Mouse (Mus musculus) CH12.LX (cell line): Measurements from ENCODE around the gene Wfdc21. TPM values are rescaled to one million over a fixed set of nuclear protein-coding genes. Genes with fewer than 3 reads are reported as not detected.

Source experiments
- DNase-seq: peaks from one replicate; pipeline ENCODE4 v3.0.0-alpha.2; 2013; ENCODE audit errors: extremely low read depth
- H3K27ac ChIP-seq: 2 replicates; pipeline ENCODE4 v1.5.1; 2012; ENCODE audit warnings: low read depth, mild to moderate bottlenecking, control low read depth, moderate library complexity; ENCODE audit not compliant: insufficient read depth
- H3K27me3 ChIP-seq: replicated peaks from 2 replicates; pipeline ENCODE3; 2012; ENCODE audit warnings: inconsistent platforms
- H3K36me3 ChIP-seq, 2 experiments: replicated peaks in 1 of 2; 2 replicates each; pipeline versions ENCODE3 to v1.6.1; 2012; ENCODE audit warnings: inconsistent platforms in 1 of 2, low read length in 1 of 2, mild to moderate bottlenecking in 1 of 2, mixed read lengths in 1 of 2, moderate library complexity in 1 of 2; ENCODE audit not compliant: control insufficient read depth in 1 of 2, insufficient read depth in 1 of 2
- H3K4me1 ChIP-seq, 2 experiments: 2 replicates each; pipeline ENCODE4 v1.6.1; 2012; ENCODE audit warnings: inconsistent platforms in 1 of 2, moderate library complexity in 1 of 2; ENCODE audit not compliant: insufficient read depth in 2 of 2, control insufficient read depth in 1 of 2
- H3K4me2 ChIP-seq: 2 replicates; pipeline ENCODE4 v1.6.1; 2012; ENCODE audit warnings: low read depth, mild to moderate bottlenecking, control low read depth; ENCODE audit not compliant: poor library complexity, insufficient read depth, severe bottlenecking
- H3K4me3 ChIP-seq, 3 experiments: fragments of 150-350 bp in 1 of 3; sonication (generic) in 1 of 3; replicated peaks in 1 of 3; 2 replicates each; pipeline versions ENCODE3 to v1.5.1; 2011 to 2012; ENCODE audit warnings: low read depth in 2 of 3, low read length in 2 of 3, mild to moderate bottlenecking in 2 of 3, moderate library complexity in 2 of 3, control low read depth in 1 of 3, improper control_type of control experiment in 1 of 3, inconsistent platforms in 1 of 3, mixed read lengths in 1 of 3; ENCODE audit not compliant: poor library complexity in 1 of 3
- H3K79me2 ChIP-seq: replicated peaks from 2 replicates; pipeline ENCODE4 v1.6.1; 2012; ENCODE audit warnings: mild to moderate bottlenecking, moderate library complexity; ENCODE audit not compliant: control insufficient read depth, poor library complexity, insufficient read depth, severe bottlenecking; ENCODE audit errors: extremely low read depth
- H3K9ac ChIP-seq: 2 replicates; pipeline ENCODE4 v1.6.1; 2012; ENCODE audit warnings: low read depth, mild to moderate bottlenecking, control low read depth, moderate library complexity; ENCODE audit not compliant: insufficient read depth
- H3K9me3 ChIP-seq: replicated peaks from 2 replicates; pipeline ENCODE3; 2012; ENCODE audit warnings: low read length, inconsistent platforms, mixed read lengths
- BHLHE40 ChIP-seq: IDR thresholded peaks from 2 replicates; pipeline ENCODE4 v1.6.1; 2011; ENCODE audit warnings: mild to moderate bottlenecking, low read depth, low read length, improper control_type of control experiment
- CHD1 ChIP-seq: IDR thresholded peaks from 2 replicates; pipeline ENCODE4 v1.6.1; 2012; ENCODE audit warnings: low read depth, low read length, improper control_type of control experiment, inconsistent platforms
- E2F4 ChIP-seq: IDR thresholded peaks from 2 replicates; pipeline ENCODE4 v1.6.1; 2011; ENCODE audit warnings: low read depth, low read length, improper control_type of control experiment; ENCODE audit not compliant: insufficient replicate concordance
- EP300 ChIP-seq: IDR thresholded peaks from 2 replicates; pipeline ENCODE4 v1.6.1; 2011; ENCODE audit warnings: low read length, improper control_type of control experiment
- ETS1 ChIP-seq: conservative IDR thresholded peaks from 2 replicates; pipeline ENCODE4 v1.6.1; 2012; ENCODE audit warnings: low read depth, mild to moderate bottlenecking, inconsistent platforms, low read length, improper control_type of control experiment, moderate library complexity
- GABPA ChIP-seq: IDR thresholded peaks from 2 replicates; pipeline ENCODE4 v1.6.1; 2012; ENCODE audit warnings: low read depth, low read length, improper control_type of control experiment, inconsistent platforms; ENCODE audit not compliant: insufficient replicate concordance
- HCFC1 ChIP-seq: IDR thresholded peaks from 2 replicates; pipeline ENCODE4 v1.6.1; 2012; ENCODE audit warnings: low read depth, mild to moderate bottlenecking, inconsistent platforms, low read length, improper control_type of control experiment
- JUN ChIP-seq: IDR thresholded peaks from 2 replicates; pipeline ENCODE4 v1.6.1; 2011; ENCODE audit warnings: low read depth, mild to moderate bottlenecking, low read length, improper control_type of control experiment, moderate library complexity; ENCODE audit not compliant: insufficient read depth
- KAT2A ChIP-seq: IDR thresholded peaks from 2 replicates; pipeline ENCODE4 v1.6.1; 2012; ENCODE audit warnings: low read length, improper control_type of control experiment, inconsistent platforms; ENCODE audit not compliant: insufficient replicate concordance
- MAFK ChIP-seq: IDR thresholded peaks from 2 replicates; pipeline ENCODE4 v1.6.1; 2011; ENCODE audit warnings: low read length, improper control_type of control experiment; ENCODE audit not compliant: insufficient replicate concordance
- MEF2A ChIP-seq: IDR thresholded peaks from 2 replicates; pipeline ENCODE4 v1.6.1; 2014; ENCODE audit warnings: low read depth, mild to moderate bottlenecking, inconsistent platforms, low read length, improper control_type of control experiment, borderline replicate concordance
- MXI1 ChIP-seq: IDR thresholded peaks from 2 replicates; pipeline ENCODE4 v1.6.1; 2011; ENCODE audit warnings: mild to moderate bottlenecking, low read depth, low read length, improper control_type of control experiment
- PAX5 ChIP-seq: IDR thresholded peaks from 2 replicates; pipeline ENCODE4 v1.6.1; 2012; ENCODE audit warnings: low read length, inconsistent platforms, mixed read lengths
- POLR2A ChIP-seq: IDR thresholded peaks from 2 replicates; pipeline ENCODE4 v1.6.1; 2011; ENCODE audit warnings: low read depth, mild to moderate bottlenecking, improper control_type of control experiment, low read length
- POLR2AphosphoS2 ChIP-seq: IDR thresholded peaks from 2 replicates; pipeline ENCODE4 v1.6.1; 2011; ENCODE audit warnings: low read depth, low read length, improper control_type of control experiment
- RCOR1 ChIP-seq: conservative IDR thresholded peaks from 2 replicates; pipeline ENCODE4 v1.6.1; 2012; ENCODE audit warnings: low read depth, mild to moderate bottlenecking, inconsistent platforms, low read length, improper control_type of control experiment
- SIN3A ChIP-seq: IDR thresholded peaks from 2 replicates; pipeline ENCODE4 v1.6.1; 2012; ENCODE audit warnings: low read length, improper control_type of control experiment, inconsistent platforms
- TCF12 ChIP-seq: IDR thresholded peaks from 2 replicates; pipeline ENCODE4 v1.6.1; 2014; ENCODE audit warnings: low read depth, mild to moderate bottlenecking, inconsistent platforms, low read length, improper control_type of control experiment
- ZKSCAN1 ChIP-seq: IDR thresholded peaks from 2 replicates; pipeline ENCODE4 v1.6.1; 2012; ENCODE audit warnings: low read depth, inconsistent platforms, low read length, improper control_type of control experiment, borderline replicate concordance
- dilution Hi-C: fragments of 300-500 bp; cut with MboI; formaldehyde crosslinking; loops from 2 replicates; pipeline ENCODE4 v1.14.3; 2020; ENCODE audit warnings: low sequenced_read_pairs; ENCODE audit not compliant: extremely low pct_unique_long_range_greater_than_20kb, extremely low pct_ligation_motif_present
- in situ Hi-C: fragments of 300-500 bp; cut with MboI; formaldehyde crosslinking; loops from 3 replicates; pipeline ENCODE4 v1.14.3; 2019; ENCODE audit warnings: low sequenced_read_pairs, low pct_ligation_motif_present, low pct_unique_long_range_greater_than_20kb, mixed read lengths
- polyA plus RNA-seq: library from polyadenylated mRNA; unstranded; fragments of >175 nt; gene quantifications from 2 replicates; pipeline ENCODE4 v1.2.1, GENCODE M21; 2012; ENCODE audit warnings: low read depth; ENCODE audit not compliant: insufficient read length
- total RNA-seq, 2 experiments: library from RNA; depleted of rRNA; stranded (reverse); fragments of 300-350 nt in 1 of 2; fragments of >200 nt in 1 of 2; gene quantifications; 2 replicates each; pipeline ENCODE4 v1.2.3; 2012 to 2014

Gene Wfdc21
- total and polyA plus RNA-seq, 3 experiments, result 1.6 to 14.7 (median 2.6) TPM

DNA sequence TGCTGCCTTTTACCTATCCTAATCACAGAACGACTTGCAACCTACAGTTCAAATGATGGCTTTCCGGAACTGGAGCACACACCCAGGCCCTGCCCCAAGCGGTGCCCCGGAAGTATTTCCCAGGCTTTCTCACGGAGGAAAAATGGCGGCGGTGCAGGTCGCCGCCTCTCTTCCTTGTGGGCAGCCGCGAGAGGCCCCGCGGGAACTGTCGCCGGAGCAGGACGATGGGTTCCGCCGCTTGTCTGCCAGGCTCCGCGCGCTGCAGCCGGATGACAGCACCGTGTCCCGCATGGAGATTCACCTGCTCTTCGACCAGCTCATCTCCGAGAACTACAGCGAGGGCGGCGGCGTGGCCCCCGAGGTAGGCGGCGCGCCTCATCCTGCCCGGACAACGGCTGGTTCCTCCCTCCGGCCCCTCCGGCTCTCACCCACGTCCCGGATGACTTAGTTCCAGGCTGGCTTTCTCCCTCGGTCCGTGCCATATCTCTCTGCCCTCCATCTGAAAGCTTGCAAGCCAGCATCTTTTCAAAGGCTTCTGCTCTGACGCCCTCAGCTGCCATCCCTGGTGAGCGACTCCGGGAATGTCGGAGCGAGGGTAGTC lies 6.9 kb downstream of the Wfdc21 start, which contains the start of gene Heatr6 (continued):
- TF ChIP-seq ETS1 (no peak), RCOR1 (peak; percentile 25; the same call in 1 of the 2 replicates), PAX5 (no peak), CHD1 (no peak), KAT2A (peak; percentile 88; the same call in 1 of the 2 replicates), SIN3A (peak; percentile 92), ZKSCAN1 (no peak), POLR2A (peak; percentile 93), MAFK (0 out of 2 replicates have a peak, but pooled peaks have one; percentile 4), BHLHE40 (no peak), JUN (no peak), MXI1 (peak; percentile 78), HCFC1 (peak; percentile 91), POLR2AphosphoS2 (peak; percentile 84; the same call in 1 of the 2 replicates), TCF12 (peak; percentile 95), MEF2A (peak; percentile 56; the same call in 1 of the 2 replicates), GABPA (no peak)

DNA sequence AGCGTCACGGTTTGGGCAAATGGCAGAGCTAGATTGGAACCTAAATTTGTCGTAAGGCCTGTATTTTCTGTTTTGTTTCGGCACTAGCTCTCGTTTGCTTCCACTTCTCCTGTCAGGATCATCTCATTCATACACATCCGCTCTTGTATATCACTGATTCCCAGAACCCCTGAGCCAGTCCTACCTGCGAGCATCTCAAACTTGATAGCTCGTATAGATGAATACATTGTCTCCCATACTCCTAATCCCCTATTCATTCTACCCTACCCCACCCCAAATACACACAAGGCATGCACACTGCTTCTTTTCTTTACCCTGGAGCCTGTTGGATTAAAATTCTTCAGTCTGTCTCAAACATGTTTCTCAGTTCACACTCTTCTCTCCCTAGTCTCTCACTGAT lies 7.5 kb downstream of the Wfdc21 start:
- no peak for DNase-seq
- Histone ChIP-seq H3K4me2 (peak overlapping the region; percentile 98), H3K79me2 (peaks cover 13% of the 10 kb centered on the region), H3K27ac (peak overlapping the region; percentile 79; the same call in 1 of the 2 replicates), H3K9me3 (no peaks in the 10 kb centered on the region), H3K4me1 (peaks cover 0 to 36% of the 10 kb centered on the region in 2 experiments; a peak in 3 of 4 replicates), H3K27me3 (no peaks in the 10 kb centered on the region), H3K36me3 (peaks cover 28 to 42% of the 10 kb centered on the region in 2 experiments), H3K4me3 (peak overlapping the region; percentile 79 to 94 (median 81)), H3K9ac (peak overlapping the region; percentile 89)
- TF ChIP-seq RCOR1 (no peak), E2F4 (no peak), MEF2A (no peak), EP300 (no peak)
- dilution Hi-C loops, result no loop called here
- in situ Hi-C loops, result no loop called here
